Mouse (Mus musculus): ENCODE measurements at regions not wholly inside any gene's neighbourhood (a gene's known extent, or its start where the extent isn't known, plus 50 kb on each side); places are given as distances from the start of the nearest gene placed in this dataset.

DNA sequence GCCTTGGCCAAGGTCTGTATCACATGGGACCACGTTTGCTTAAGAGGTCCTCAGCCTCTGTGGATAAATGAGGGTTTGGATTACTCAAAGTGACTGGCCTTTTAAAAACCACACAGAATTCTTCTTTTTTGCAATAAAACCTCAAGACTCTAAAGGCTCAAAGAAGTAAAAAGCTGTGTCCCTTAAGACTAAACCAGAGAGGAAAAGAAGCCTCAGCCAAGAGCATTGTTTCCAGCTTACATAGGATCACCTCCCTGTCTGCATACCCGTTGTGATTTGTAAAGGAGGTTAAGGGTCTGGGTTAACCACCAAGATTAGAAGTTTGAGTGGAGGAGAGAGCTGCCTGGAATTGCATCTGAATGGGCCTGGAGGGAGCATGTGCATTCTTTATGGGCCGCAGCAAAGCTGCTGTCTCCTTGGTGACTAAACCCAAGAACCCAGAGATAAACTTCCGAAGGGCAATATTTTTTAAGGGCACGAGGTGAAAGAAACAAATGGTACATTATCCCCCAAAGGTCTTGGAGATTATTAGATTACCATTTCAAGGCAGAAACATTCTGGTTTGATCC, 297.4 kb downstream of the Cxcl12 start:
- no peak for DNase-seq (ENCODE audit: low spot score)
- TF ChIP-seq CTCF (IDR thresholded peaks at IDR 0.05) (no peak), EP300 (IDR thresholded peaks at IDR 0.05) (no peak)
- Histone ChIP-seq H3K4me2 (replicated peaks; ENCODE audit: low read depth, low read length) (no peak overlapping the region), H3K9me3 (ENCODE audit: low read length) (no peaks in the 10 kb centered on the region), H3K27ac (ENCODE audit: low read length) (no peak overlapping the region), H3K27me3 (replicated peaks; ENCODE audit: insufficient read depth, low read length) (no peaks in the 10 kb centered on the region), H3K9ac (replicated peaks; ENCODE audit: low read depth) (no peak overlapping the region), H3K4me3 (ENCODE audit: low read depth, low read length) (no peak overlapping the region), H3K36me3 (ENCODE audit: insufficient read depth, low read length) (no peaks in the 10 kb centered on the region), H3K4me1 (ENCODE audit: insufficient read depth, low read depth, low read length) (no peaks in the 10 kb centered on the region)
- no peak for ATAC-seq
- 54% methylated on average over 5 of the region's 5 CpGs for WGBS

- Histone ChIP-seq H3K4me3 (ENCODE audit: low read depth, low read length) (no peak overlapping the region), H3K27ac (ENCODE audit: low read length) (no peak overlapping the region), H3K27me3 (replicated peaks; ENCODE audit: insufficient read depth, low read length) (no peaks in the 10 kb centered on the region), H3K36me3 (ENCODE audit: insufficient read depth, low read length) (no peaks in the 10 kb centered on the region), H3K9ac (replicated peaks; ENCODE audit: low read depth) (no peak overlapping the region), H3K9me3 (ENCODE audit: low read length) (no peaks in the 10 kb centered on the region), H3K4me1 (ENCODE audit: insufficient read depth, low read depth, low read length) (no peaks in the 10 kb centered on the region), H3K4me2 (replicated peaks; ENCODE audit: low read depth, low read length) (no peak overlapping the region)
- ATAC-seq (no peak), DNase-seq (ENCODE audit: low spot score) (no peak)
- TF ChIP-seq EP300 (IDR thresholded peaks at IDR 0.05) = no peak
- no peak for TF ChIP-seq CTCF (IDR thresholded peaks at IDR 0.05)
- WGBS = 43% methylated on average over 2 of the region's 2 CpGs
Observed at GRCm38 (mm10) chr6:117479376-117479775, 311.0 kb downstream of the Cxcl12 start.

- 76% methylated on average over 2 of the region's 2 CpGs for WGBS
- ATAC-seq (no peak), DNase-seq (ENCODE audit: low spot score) (no peak)
- Histone ChIP-seq H3K4me3 (ENCODE audit: low read depth, low read length) (no peak overlapping the region), H3K27me3 (replicated peaks; ENCODE audit: insufficient read depth, low read length) (no peaks in the 10 kb centered on the region), H3K4me1 (ENCODE audit: insufficient read depth, low read depth, low read length) (no peaks in the 10 kb centered on the region), H3K4me2 (replicated peaks; ENCODE audit: low read depth, low read length) (no peak overlapping the region), H3K27ac (ENCODE audit: low read length) (no peak overlapping the region), H3K9ac (replicated peaks; ENCODE audit: low read depth) (no peak overlapping the region), H3K36me3 (ENCODE audit: insufficient read depth, low read length) (no peaks in the 10 kb centered on the region), H3K9me3 (ENCODE audit: low read length) (no peaks in the 10 kb centered on the region)
- no peak for TF ChIP-seq EP300 (IDR thresholded peaks at IDR 0.05)
- no peak for TF ChIP-seq CTCF (IDR thresholded peaks at IDR 0.05)
Observed at GRCm38 (mm10) chr6:117480396-117480795, 312.1 kb downstream of the Cxcl12 start.

DNA sequence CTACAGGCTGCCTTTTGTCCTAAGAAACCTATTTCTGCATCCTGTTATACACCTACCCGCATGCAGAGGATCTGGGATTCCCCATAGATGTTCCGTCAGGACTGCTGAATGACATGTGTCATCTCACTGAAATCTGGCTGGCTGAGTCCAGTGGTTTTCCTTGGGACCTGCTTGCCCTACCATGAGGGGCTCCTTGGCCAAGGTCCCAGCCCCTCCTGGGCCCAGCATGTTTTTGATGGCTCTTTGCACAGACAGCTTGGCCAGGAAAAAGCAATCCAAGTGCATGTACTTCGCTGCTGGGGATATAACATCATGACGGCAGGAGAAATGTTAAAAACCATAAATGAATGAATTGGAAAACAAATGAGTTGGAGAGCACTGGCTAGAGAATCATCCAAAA, 320.8 kb downstream of the Cxcl12 start:
- WGBS = 90% methylated on average over 4 of the region's 4 CpGs
- Histone ChIP-seq H3K4me2 (replicated peaks; ENCODE audit: low read depth, low read length) (no peak overlapping the region), H3K27me3 (replicated peaks; ENCODE audit: insufficient read depth, low read length) (no peaks in the 10 kb centered on the region), H3K9ac (replicated peaks; ENCODE audit: low read depth) (no peak overlapping the region), H3K9me3 (ENCODE audit: low read length) (no peaks in the 10 kb centered on the region), H3K4me3 (ENCODE audit: low read depth, low read length) (no peak overlapping the region), H3K4me1 (ENCODE audit: insufficient read depth, low read depth, low read length) (no peaks in the 10 kb centered on the region), H3K36me3 (ENCODE audit: insufficient read depth, low read length) (no peaks in the 10 kb centered on the region), H3K27ac (ENCODE audit: low read length) (no peak overlapping the region)
- DNase-seq (ENCODE audit: low spot score) (no peak), ATAC-seq (no peak)
- TF ChIP-seq EP300 (IDR thresholded peaks at IDR 0.05) = no peak
- no peak for TF ChIP-seq CTCF (IDR thresholded peaks at IDR 0.05)

- ATAC-seq (no peak), DNase-seq (ENCODE audit: low spot score) (no peak)
- Histone ChIP-seq H3K4me3 (ENCODE audit: low read depth, low read length) (no peak overlapping the region), H3K27me3 (replicated peaks; ENCODE audit: insufficient read depth, low read length) (no peaks in the 10 kb centered on the region), H3K4me2 (replicated peaks; ENCODE audit: low read depth, low read length) (no peak overlapping the region), H3K9me3 (ENCODE audit: low read length) (no peaks in the 10 kb centered on the region), H3K27ac (ENCODE audit: low read length) (no peak overlapping the region), H3K4me1 (ENCODE audit: insufficient read depth, low read depth, low read length) (no peaks in the 10 kb centered on the region), H3K9ac (replicated peaks; ENCODE audit: low read depth) (no peak overlapping the region), H3K36me3 (ENCODE audit: insufficient read depth, low read length) (no peaks in the 10 kb centered on the region)
- WGBS = 72% methylated on average over 3 of the region's 3 CpGs
- no peak for TF ChIP-seq EP300 (IDR thresholded peaks at IDR 0.05)
- TF ChIP-seq CTCF (IDR thresholded peaks at IDR 0.05) = no peak
Observed at GRCm38 (mm10) chr6:117489761-117490396, 321.5 kb downstream of the Cxcl12 start.

DNA sequence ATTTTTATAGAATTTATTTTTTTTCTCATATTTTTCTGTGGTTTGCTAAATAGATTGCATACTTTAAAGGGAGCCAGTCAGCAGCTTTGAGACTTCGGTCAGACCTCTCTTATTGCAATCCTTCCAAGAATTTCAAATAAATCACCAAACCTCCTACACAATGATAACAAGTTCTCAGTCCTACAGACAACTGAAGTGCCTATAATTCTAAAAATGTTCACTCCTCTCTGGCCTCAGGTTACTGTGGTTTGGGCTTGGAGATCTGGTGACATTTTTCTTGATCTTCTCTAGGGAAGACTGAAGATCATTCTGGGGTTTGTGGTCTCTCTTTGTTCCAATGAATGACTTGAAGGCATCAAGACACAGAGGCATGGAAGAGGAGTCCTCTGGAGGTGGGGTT, 326.6 kb downstream of the Cxcl12 start:
- WGBS = 70% methylated on average over 1 of the region's 1 CpGs
- ATAC-seq = no peak

More for the DNA sequence above, 326.6 kb downstream of the Cxcl12 start:
- no peaks in the 10 kb centered on the region for H3K36me3 ChIP-seq (ENCODE audit: insufficient read depth, low read length)
- no peak overlapping the region for H3K4me2 ChIP-seq (replicated peaks; ENCODE audit: low read depth, low read length)
- no peak for TF ChIP-seq EP300 (IDR thresholded peaks at IDR 0.05)
- no peak for TF ChIP-seq CTCF (IDR thresholded peaks at IDR 0.05)
- H3K9me3 ChIP-seq (ENCODE audit: low read length) = no peaks in the 10 kb centered on the region
- no peak overlapping the region for H3K4me3 ChIP-seq (ENCODE audit: low read depth, low read length)
- no peaks in the 10 kb centered on the region for H3K27me3 ChIP-seq (replicated peaks; ENCODE audit: insufficient read depth, low read length)
- no peaks in the 10 kb centered on the region for H3K4me1 ChIP-seq (ENCODE audit: insufficient read depth, low read depth, low read length)
- DNase-seq (ENCODE audit: low spot score) = no peak
- H3K9ac ChIP-seq (replicated peaks; ENCODE audit: low read depth) = no peak overlapping the region
- H3K27ac ChIP-seq (ENCODE audit: low read length) = no peak overlapping the region

Measured in lung, postnatal 0 days (tissue).